Mouse (Mus musculus): Measurements from ENCODE around the gene Tsku. TPM values are rescaled to one million over a fixed set of nuclear protein-coding genes. Genes with fewer than 3 reads are reported as not detected.

Gene Tsku
- polyA plus RNA-seq, 1 experiment from 2014 or later = 11.3 TPM

DNA sequence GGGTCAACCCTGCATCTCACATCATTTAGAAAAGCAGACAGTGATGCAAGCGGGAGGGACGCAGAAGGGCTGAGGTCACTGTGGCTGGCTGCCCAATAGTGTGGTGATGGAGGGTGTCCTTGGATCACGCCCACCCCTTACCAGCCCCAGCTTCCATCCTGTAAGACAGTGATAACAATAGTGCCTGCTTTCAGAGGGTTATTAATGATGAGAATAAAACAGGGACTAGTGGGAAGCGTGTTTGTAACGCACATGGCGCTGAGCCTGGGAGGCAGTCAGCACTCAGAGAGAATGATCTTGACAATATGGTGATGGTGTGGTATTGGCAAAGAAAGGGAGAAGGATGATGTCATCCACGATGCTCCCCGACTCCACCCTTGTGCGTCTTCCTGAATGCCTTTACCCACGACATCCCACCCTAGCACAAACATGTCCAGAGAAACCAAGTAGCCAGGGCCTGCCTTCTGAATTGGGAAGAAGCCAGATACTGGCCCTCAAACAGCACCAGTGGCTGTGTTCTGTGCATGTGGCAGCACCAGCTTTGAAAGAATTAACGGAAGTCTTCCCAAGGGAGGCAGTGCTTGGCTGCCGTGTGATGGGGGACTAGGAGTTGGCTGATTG lies 27.9 kb upstream of the Tsku start:
- 81% methylated on average over 12 of the region's 12 CpGs for WGBS
- H3K9ac ChIP-seq (ENCODE audit: low read length) = no peak overlapping the region
- H3K4me3 ChIP-seq (ENCODE audit: low read depth, low read length) = no peak overlapping the region
- no peak overlapping the region for H3K27ac ChIP-seq (ENCODE audit: low read depth, low read length)
- no peaks in the 10 kb centered on the region for H3K9me3 ChIP-seq (ENCODE audit: control insufficient read depth, low read length)
- H3K36me3 ChIP-seq (ENCODE audit: control insufficient read depth, insufficient read depth, low read length) = no peaks in the 10 kb centered on the region
- ATAC-seq (ENCODE audit: insufficient read depth, low FRiP score, low TSS enrichment) = no peak
- H3K4me2 ChIP-seq (ENCODE audit: low read depth) = no peak overlapping the region
- H3K27me3 ChIP-seq (ENCODE audit: control insufficient read depth, insufficient read depth, low read length) = no peaks in the 10 kb centered on the region
- no peaks in the 10 kb centered on the region for H3K4me1 ChIP-seq (ENCODE audit: control insufficient read depth, insufficient read depth, low read length)
- no peak for DNase-seq (ENCODE audit: low spot score)

DNA sequence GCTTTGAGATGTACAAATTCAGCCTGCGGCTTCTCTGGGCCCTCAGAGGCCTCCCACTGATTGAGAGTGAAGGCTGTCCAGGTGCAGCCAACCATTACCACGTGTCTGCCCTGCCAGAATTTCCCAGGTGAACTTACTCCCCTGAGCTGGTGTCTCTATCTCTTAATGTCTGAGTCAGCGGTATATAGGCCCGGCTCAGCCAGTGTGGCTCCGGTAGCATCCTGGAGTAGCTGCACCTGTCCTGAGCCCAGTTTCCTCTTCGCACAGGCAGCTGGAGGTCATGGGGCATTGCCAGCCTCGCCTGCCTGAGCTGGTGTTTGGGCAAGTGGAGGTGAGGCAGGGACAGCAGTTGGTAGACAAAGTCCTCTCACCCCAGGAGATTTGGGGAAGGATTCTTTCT lies 26.1 kb upstream of the Tsku start:
- Histone ChIP-seq H3K4me3 (ENCODE audit: low read depth, low read length) (no peak overlapping the region), H3K27me3 (ENCODE audit: control insufficient read depth, insufficient read depth, low read length) (no peaks in the 10 kb centered on the region), H3K9ac (ENCODE audit: low read length) (no peak overlapping the region), H3K36me3 (ENCODE audit: control insufficient read depth, insufficient read depth, low read length) (no peaks in the 10 kb centered on the region), H3K4me2 (ENCODE audit: low read depth) (no peak overlapping the region), H3K9me3 (ENCODE audit: control insufficient read depth, low read length) (no peaks in the 10 kb centered on the region), H3K4me1 (ENCODE audit: control insufficient read depth, insufficient read depth, low read length) (no peaks in the 10 kb centered on the region), H3K27ac (ENCODE audit: low read depth, low read length) (no peak overlapping the region)
- ATAC-seq (ENCODE audit: insufficient read depth, low FRiP score, low TSS enrichment) (no peak), DNase-seq (ENCODE audit: low spot score) (no peak)
- 81% methylated on average over 7 of the region's 7 CpGs for WGBS

DNA sequence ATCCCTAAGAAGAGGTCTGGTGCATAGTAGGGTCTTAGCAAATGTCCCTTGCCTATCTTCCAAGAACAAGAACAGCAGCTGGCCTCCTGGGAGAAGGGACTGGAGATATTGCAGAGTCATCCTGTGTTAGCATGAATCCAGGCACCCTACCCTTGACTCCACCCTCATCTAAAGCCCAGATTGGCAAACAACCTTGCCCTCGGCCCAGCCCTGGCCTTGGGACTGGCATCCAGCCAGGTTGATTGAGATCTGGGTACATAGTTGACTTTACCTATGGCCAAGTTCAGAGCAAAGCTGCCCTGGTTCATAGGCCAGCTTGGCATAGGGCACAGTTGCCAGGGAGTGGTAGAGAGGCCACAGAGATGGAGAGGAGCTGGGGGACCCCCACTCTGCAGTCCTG lies 24.0 kb upstream of the Tsku start:
- Histone ChIP-seq H3K27ac (ENCODE audit: low read depth, low read length) (no peak overlapping the region), H3K27me3 (ENCODE audit: control insufficient read depth, insufficient read depth, low read length) (no peaks in the 10 kb centered on the region), H3K9me3 (ENCODE audit: control insufficient read depth, low read length) (no peaks in the 10 kb centered on the region), H3K4me1 (ENCODE audit: control insufficient read depth, insufficient read depth, low read length) (no peaks in the 10 kb centered on the region), H3K36me3 (ENCODE audit: control insufficient read depth, insufficient read depth, low read length) (no peaks in the 10 kb centered on the region), H3K9ac (ENCODE audit: low read length) (no peak overlapping the region), H3K4me3 (ENCODE audit: low read depth, low read length) (no peak overlapping the region), H3K4me2 (ENCODE audit: low read depth) (no peak overlapping the region)
- ATAC-seq (ENCODE audit: insufficient read depth, low FRiP score, low TSS enrichment) = no peak
- WGBS = 90% methylated on average over 1 of the region's 1 CpGs
- DNase-seq (ENCODE audit: low spot score) = no peak

DNA sequence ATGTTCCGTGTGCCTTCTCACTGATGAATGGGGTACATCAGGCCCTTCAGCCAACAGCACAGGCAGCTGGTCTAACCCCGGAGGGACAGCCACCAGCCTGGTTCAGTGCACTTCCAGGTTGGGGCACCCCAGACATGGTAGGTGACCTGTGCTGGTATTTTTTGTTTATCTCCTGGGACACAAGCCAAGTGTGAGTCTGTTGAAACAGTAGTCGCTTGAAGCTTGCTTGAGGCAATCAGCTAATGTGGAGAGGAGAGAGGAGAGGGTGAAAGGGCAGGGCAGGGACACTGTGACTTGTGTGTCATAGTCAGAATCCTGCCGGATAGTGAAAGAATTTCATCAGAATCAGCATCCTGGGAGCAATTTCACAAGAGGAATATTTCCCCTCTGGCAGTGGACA lies 22.2 kb upstream of the Tsku start:
- Histone ChIP-seq H3K4me3 (ENCODE audit: low read depth, low read length) (no peak overlapping the region), H3K36me3 (ENCODE audit: control insufficient read depth, insufficient read depth, low read length) (no peaks in the 10 kb centered on the region), H3K27ac (ENCODE audit: low read depth, low read length) (no peak overlapping the region), H3K9me3 (ENCODE audit: control insufficient read depth, low read length) (no peaks in the 10 kb centered on the region), H3K4me2 (ENCODE audit: low read depth) (no peak overlapping the region), H3K9ac (ENCODE audit: low read length) (no peak overlapping the region), H3K27me3 (ENCODE audit: control insufficient read depth, insufficient read depth, low read length) (no peaks in the 10 kb centered on the region), H3K4me1 (ENCODE audit: control insufficient read depth, insufficient read depth, low read length) (no peaks in the 10 kb centered on the region)
- DNase-seq (ENCODE audit: low spot score) (no peak), ATAC-seq (ENCODE audit: insufficient read depth, low FRiP score, low TSS enrichment) (no peak)
- WGBS = 75% methylated on average over 4 of the region's 4 CpGs

DNA sequence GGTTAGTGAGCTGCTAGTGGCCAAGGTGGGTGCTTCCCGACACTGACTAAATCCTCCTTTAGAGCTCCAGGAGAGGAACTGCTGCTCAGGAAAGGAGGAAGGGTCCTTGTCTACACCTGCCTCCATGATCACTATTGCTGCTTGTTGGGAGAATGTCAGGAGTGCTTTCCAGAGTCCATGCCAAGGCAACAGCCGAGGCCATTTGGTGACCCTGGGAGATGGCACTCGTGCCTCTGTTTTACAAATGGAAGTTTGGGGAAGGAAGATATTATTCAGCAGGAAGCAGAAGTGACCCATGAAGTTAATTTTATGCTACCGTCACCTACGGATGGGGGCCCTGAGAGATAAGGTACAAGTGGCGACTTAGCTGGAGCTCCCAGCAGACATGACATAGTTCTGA lies 21.7 kb upstream of the Tsku start:
- DNase-seq (ENCODE audit: low spot score) = no peak
- H3K4me2 ChIP-seq (ENCODE audit: low read depth) = no peak overlapping the region
- 92% methylated on average over 6 of the region's 6 CpGs for WGBS
- H3K4me1 ChIP-seq (ENCODE audit: control insufficient read depth, insufficient read depth, low read length) = no peaks in the 10 kb centered on the region
- H3K27ac ChIP-seq (ENCODE audit: low read depth, low read length) = no peak overlapping the region
- no peaks in the 10 kb centered on the region for H3K9me3 ChIP-seq (ENCODE audit: control insufficient read depth, low read length)
- ATAC-seq (ENCODE audit: insufficient read depth, low FRiP score, low TSS enrichment) = no peak
- no peak overlapping the region for H3K4me3 ChIP-seq (ENCODE audit: low read depth, low read length)
- H3K36me3 ChIP-seq (ENCODE audit: control insufficient read depth, insufficient read depth, low read length) = no peaks in the 10 kb centered on the region
- no peaks in the 10 kb centered on the region for H3K27me3 ChIP-seq (ENCODE audit: control insufficient read depth, insufficient read depth, low read length)
- no peak overlapping the region for H3K9ac ChIP-seq (ENCODE audit: low read length)

DNA sequence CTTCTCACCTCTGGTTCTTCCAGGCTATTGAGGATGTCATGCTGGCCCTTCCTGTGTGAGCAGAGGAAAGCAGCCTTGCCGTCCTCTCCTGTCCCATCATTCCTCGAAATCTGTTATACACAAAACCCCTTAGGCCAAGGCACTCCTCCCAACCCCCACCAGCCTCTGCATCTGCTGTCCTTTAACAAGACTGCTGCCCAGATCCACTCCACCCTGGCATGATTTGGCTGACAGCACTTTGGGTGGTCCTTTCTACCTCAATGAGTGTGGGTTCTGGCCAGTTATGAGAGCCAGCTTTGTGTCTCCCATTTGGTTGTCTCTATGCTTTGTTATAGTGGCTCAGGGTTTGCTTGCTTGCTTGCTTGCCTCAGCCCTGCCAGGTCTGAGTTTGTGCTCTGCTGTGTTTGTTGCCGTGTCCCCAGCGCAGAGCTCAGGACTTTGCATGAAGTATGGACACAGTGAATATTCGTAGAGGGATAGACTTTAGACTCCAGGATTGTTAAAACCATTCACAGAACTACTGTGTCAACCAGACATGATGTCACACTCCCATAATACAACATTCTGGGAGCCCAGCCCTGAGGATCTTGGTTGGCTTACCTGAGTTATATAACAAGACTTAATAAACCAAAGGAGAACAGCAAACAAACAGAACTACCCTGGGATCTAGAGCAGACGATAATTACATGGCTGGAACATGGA lies 19.2 kb upstream of the Tsku start:
- H3K9me3 ChIP-seq (ENCODE audit: control insufficient read depth, low read length) = no peaks in the 10 kb centered on the region
- H3K4me1 ChIP-seq (ENCODE audit: control insufficient read depth, insufficient read depth, low read length) = no peaks in the 10 kb centered on the region
- no peak overlapping the region for H3K4me2 ChIP-seq (ENCODE audit: low read depth)
- DNase-seq (ENCODE audit: low spot score) (no peak), ATAC-seq (ENCODE audit: insufficient read depth, low FRiP score, low TSS enrichment) (no peak)
- H3K27ac ChIP-seq (ENCODE audit: low read depth, low read length) = no peak overlapping the region
- no peaks in the 10 kb centered on the region for H3K27me3 ChIP-seq (ENCODE audit: control insufficient read depth, insufficient read depth, low read length)
- no peak overlapping the region for H3K4me3 ChIP-seq (ENCODE audit: low read depth, low read length)
- H3K9ac ChIP-seq (ENCODE audit: low read length) = no peak overlapping the region
- no peaks in the 10 kb centered on the region for H3K36me3 ChIP-seq (ENCODE audit: control insufficient read depth, insufficient read depth, low read length)
- WGBS = 78% methylated on average over 6 of the region's 6 CpGs

DNA sequence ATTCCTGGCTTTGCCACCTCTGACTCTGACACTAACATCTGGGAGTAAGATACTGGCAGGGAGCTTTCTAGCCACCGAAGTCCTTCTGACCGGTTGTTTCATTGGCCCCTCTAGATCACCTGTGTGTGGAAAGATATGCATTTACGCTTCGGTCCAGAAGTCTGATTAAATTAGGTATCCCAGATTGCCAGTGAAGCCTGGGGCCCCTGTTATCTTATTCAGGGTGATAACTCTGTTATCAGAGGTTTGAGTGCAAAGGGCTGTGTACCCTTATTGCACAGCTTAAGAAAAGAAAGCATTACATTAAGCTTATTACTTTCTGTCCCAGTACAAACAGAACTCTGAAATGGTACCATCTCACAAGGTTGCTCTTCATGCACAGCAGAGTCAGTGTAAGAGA lies 18.1 kb upstream of the Tsku start:
- H3K4me2 ChIP-seq (ENCODE audit: low read depth) = no peak overlapping the region
- no peak overlapping the region for H3K27ac ChIP-seq (ENCODE audit: low read depth, low read length)
- H3K27me3 ChIP-seq (ENCODE audit: control insufficient read depth, insufficient read depth, low read length) = no peaks in the 10 kb centered on the region
- H3K9me3 ChIP-seq (ENCODE audit: control insufficient read depth, low read length) = no peaks in the 10 kb centered on the region
- WGBS = 90% methylated on average over 4 of the region's 4 CpGs
- no peaks in the 10 kb centered on the region for H3K36me3 ChIP-seq (ENCODE audit: control insufficient read depth, insufficient read depth, low read length)
- H3K9ac ChIP-seq (ENCODE audit: low read length) = no peak overlapping the region
- H3K4me1 ChIP-seq (ENCODE audit: control insufficient read depth, insufficient read depth, low read length) = no peaks in the 10 kb centered on the region
- DNase-seq (ENCODE audit: low spot score) = no peak
- no peak for ATAC-seq (ENCODE audit: insufficient read depth, low FRiP score, low TSS enrichment)
- no peak overlapping the region for H3K4me3 ChIP-seq (ENCODE audit: low read depth, low read length)

DNA sequence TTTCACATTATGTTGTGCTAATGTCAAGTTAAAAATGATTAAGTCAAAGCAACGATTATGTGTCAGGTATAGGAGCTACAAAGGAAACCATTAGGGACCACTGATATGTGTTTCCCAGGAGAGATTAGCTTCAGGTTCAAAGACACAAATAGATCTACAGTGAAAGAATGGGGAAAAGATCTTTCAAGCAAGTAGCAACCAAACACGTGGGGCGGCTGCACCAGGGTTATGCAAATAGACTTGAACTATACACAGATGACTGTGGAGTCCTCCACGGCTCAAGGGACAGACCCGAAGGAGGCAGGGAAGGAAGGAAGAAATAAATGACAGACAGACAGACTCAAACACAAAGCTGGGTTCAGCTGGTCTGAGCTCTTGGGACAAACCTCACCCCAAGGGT lies 16.1 kb upstream of the Tsku start:
- WGBS = 76% methylated on average over 5 of the region's 5 CpGs

DNA sequence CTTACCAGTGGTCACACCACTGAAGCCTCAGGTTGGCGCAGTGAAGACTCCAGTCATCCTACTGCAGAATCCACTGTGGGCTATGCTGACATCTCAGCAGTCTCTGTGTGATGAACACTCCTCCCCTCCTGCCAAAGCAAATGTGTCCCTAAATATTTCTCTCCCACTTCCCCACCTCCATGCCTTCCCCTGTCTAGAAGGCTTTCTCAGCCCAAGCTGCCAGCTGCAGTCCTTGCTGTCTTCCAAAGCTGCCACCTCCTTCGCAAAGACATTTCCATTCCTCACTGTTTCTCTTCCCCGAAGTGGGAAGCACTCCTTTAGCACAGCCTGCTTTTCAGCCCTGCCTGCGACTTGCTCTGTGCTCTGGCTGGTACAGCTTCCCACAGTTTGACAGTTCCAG lies 10.0 kb upstream of the Tsku start:
- ATAC-seq (ENCODE audit: insufficient read depth, low FRiP score, low TSS enrichment) (no peak), DNase-seq (ENCODE audit: low spot score) (no peak)
- Histone ChIP-seq H3K36me3 (ENCODE audit: control insufficient read depth, insufficient read depth, low read length) (no peaks in the 10 kb centered on the region), H3K4me2 (ENCODE audit: low read depth) (no peak overlapping the region), H3K9ac (ENCODE audit: low read length) (no peak overlapping the region), H3K4me1 (ENCODE audit: control insufficient read depth, insufficient read depth, low read length) (no peaks in the 10 kb centered on the region), H3K27me3 (ENCODE audit: control insufficient read depth, insufficient read depth, low read length) (no peaks in the 10 kb centered on the region), H3K4me3 (ENCODE audit: low read depth, low read length) (no peak overlapping the region), H3K9me3 (ENCODE audit: control insufficient read depth, low read length) (no peaks in the 10 kb centered on the region), H3K27ac (ENCODE audit: low read depth, low read length) (no peak overlapping the region)
- 43% methylated on average over 4 of the region's 4 CpGs for WGBS

More for the DNA sequence above, 16.1 kb upstream of the Tsku start:
- Histone ChIP-seq H3K9ac (ENCODE audit: low read length) (no peak overlapping the region), H3K27ac (ENCODE audit: low read depth, low read length) (no peak overlapping the region), H3K9me3 (ENCODE audit: control insufficient read depth, low read length) (no peaks in the 10 kb centered on the region), H3K36me3 (ENCODE audit: control insufficient read depth, insufficient read depth, low read length) (no peaks in the 10 kb centered on the region), H3K27me3 (ENCODE audit: control insufficient read depth, insufficient read depth, low read length) (no peaks in the 10 kb centered on the region), H3K4me1 (ENCODE audit: control insufficient read depth, insufficient read depth, low read length) (no peaks in the 10 kb centered on the region), H3K4me2 (ENCODE audit: low read depth) (no peak overlapping the region), H3K4me3 (ENCODE audit: low read depth, low read length) (no peak overlapping the region)
- ATAC-seq (ENCODE audit: insufficient read depth, low FRiP score, low TSS enrichment) = no peak
- DNase-seq (ENCODE audit: low spot score) = no peak
